Mouse (Mus musculus) T-helper 1 cell (primary cell): ENCODE results near the gene Spon1.

Experiments used
- in situ Hi-C: fragments of 300-600 bp; cut with MboI, MseI; formaldehyde crosslinking; loops from one replicate; pipeline ENCODE4 v1.15.1; 2025; ENCODE audit warnings: high pct_unique_total_duplicates

Spon1 gene

DNA sequence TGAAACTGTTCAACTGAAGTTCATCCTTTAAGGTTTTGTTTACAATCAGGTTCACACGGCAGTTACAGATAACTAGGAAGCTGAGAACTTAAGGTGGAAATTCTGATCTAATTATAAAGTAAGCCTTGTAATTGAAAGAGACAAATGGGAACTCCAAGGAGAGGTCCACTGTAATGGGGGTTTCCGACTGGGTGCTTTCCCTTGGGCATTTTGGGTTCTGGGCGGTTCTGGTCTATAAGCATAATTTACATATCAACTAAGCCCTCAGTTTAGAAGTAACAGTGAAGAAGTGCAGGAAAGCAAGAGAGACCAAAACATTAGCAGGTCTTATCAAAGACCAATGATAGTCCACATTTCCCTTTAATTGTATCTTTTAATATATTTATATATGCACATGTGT is 318.0 kb downstream of the Spon1 start:
- in situ Hi-C loops = loop anchor here (25.0 kb wide), 1 partner anchor 404 kb away; no protein-coding TSS in a partner anchor

- in situ Hi-C loops = loop anchor here (25.0 kb wide), 1 partner anchor 401 kb away; no protein-coding TSS in a partner anchor
These were observed 320.4 kb downstream of the Spon1 start for GRCm38 (mm10) chr7:114086021-114086710.

DNA sequence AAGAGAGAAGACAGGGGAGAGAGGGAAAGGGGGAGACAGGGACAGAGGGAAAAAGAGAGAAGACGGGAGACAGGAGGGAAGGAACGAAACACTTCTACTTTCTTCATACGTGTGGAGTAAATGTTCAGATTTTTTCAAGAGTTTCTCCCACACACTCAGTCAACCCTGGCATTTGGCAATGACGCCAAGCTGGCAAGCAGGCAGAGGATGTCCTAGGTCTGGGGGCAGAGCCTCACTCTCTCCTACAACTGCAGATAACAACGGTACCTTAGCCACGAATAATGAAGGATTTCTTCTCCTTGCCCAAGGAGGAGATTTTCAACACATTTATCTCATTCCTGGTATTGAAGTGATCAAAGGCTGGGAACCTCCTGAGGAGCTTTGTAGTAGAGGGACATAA is 321.5 kb downstream of the Spon1 start:
- in situ Hi-C loops = loop anchor here (25.0 kb wide), 1 partner anchor 400 kb away; no protein-coding TSS in a partner anchor

GRCm38 (mm10) chr7:114087986-114088385 is 322.2 kb downstream of the Spon1 start:
- in situ Hi-C loops = loop anchor here (25.0 kb wide), 1 partner anchor 399 kb away; no protein-coding TSS in a partner anchor

- in situ Hi-C loops = loop anchor here (25.0 kb wide), 1 partner anchor 398 kb away; no protein-coding TSS in a partner anchor
These were observed 323.1 kb downstream of the Spon1 start for GRCm38 (mm10) chr7:114088918-114089317.

DNA sequence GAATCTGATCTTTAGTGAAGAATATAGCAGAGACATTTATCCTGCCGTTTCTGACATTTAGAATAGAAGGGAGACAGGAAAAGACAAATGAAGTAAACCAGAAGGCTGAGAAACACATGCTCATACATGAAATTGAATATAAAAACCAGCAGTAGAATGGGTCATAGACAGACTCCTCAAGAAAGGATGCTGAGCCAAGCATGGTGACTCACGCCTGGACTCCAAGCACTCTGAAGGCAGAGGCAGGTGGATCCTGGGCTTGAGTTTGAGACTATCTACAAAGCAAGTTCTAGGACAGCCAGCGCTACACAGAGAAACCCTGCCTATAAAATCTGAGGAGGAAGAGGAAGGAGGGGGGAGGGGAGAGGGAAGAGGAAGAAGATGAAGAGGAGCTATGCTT is 324.4 kb downstream of the Spon1 start:
- in situ Hi-C loops = loop anchor here (25.0 kb wide), 1 partner anchor 397 kb away; no protein-coding TSS in a partner anchor

- in situ Hi-C loops = loop anchor here (25.0 kb wide), 1 partner anchor 396 kb away; no protein-coding TSS in a partner anchor
These were observed 325.2 kb downstream of the Spon1 start for GRCm38 (mm10) chr7:114090892-114091545.
